Mouse (Mus musculus): Measurements from ENCODE around the gene Dcakd.

GRCm38 (mm10) chr11:102999317-102999970 lies 28.7 kb downstream of the Dcakd start:
- TF ChIP-seq CTCF (IDR thresholded peaks at IDR 0.05; ENCODE audit: borderline replicate concordance, insufficient read depth, low read depth, low read length) (no peak), POLR2A (IDR thresholded peaks at IDR 0.05; ENCODE audit: borderline replicate concordance, insufficient read depth, low read length) (no peak)

Data from cerebellum, adult 2 months (tissue).